Comparison of ENCODE assay signal across 9 mouse cellular contexts in the genomic region with DNA sequence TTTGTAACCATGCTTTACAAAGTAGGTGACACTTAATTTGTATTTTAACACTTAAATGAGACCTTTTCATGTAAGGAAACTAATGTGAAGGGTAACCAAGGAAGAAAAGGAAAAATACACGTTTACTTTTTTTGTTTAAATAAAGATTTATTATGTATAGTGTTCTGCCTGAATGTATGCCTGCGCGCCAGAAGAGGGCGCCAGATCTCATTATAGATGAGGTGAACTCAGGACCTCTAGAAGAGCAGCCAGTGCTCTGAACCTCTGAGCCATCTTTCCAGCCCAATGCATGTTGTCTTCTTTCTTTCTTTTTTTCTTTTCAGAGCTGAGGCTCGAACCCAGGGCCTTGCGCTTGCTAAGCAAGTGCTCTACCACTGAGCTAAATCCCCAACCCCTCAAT. TPM values are rescaled to one million over a fixed set of nuclear protein-coding genes. Genes with fewer than 3 reads are reported as not detected.
DNase-seq lines count a peak whose midpoint lies in the region; ATAC-seq and TF ChIP-seq lines count a peak whose summit lies in the region.
"Had no signal": no experiment of that assay in that cellular context is flagged by ENCODE, and none has a peak within 500 bp of the region (broad histone marks: within the 10 kb centered on the region; RNA-seq: fewer than 3 reads in every experiment).

No protein-coding gene starts in this region.

- no peaks in the 10 kb centered on the region for H3K27me3 ChIP-seq in neural tube, embryonic 15.5 days (replicated peaks)
- no peaks in the 10 kb centered on the region for H3K27me3 ChIP-seq in forebrain, embryonic 11.5 days (ENCODE audit: control insufficient read depth, insufficient read depth, low read length)

- H3K4me2 ChIP-seq in neural tube, embryonic 15.5 days = no peak overlapping the region
- H3K4me2 ChIP-seq in forebrain, embryonic 11.5 days (ENCODE audit: low read depth, low read length, severe bottlenecking) = no peak overlapping the region

- H3K27ac ChIP-seq in layer of hippocampus, adult 2 months = no peak overlapping the region
- no peak overlapping the region for H3K27ac ChIP-seq in neural tube, embryonic 15.5 days (replicated peaks)
- no peak overlapping the region for H3K27ac ChIP-seq in forebrain, embryonic 11.5 days (ENCODE audit: low read depth, low read length)

- TF ChIP-seq CTCF in layer of hippocampus, adult 2 months (conservative IDR thresholded peaks at IDR 0.05) = peak; percentile 76

- H3K9ac ChIP-seq in neural tube, embryonic 15.5 days (replicated peaks) = no peak overlapping the region
- no peak overlapping the region for H3K9ac ChIP-seq in forebrain, embryonic 11.5 days (ENCODE audit: low read length)

- DNase-seq in adrenal gland, postnatal 14 days = peak; percentile 14
- no peak for DNase-seq in adrenal gland, adult 2 months
- no peak for DNase-seq in layer of hippocampus, adult 2 months (ENCODE audit: low spot score in 2 of 2)
- no peak for DNase-seq in layer of hippocampus, adult 9-10 months (ENCODE audit: low spot score)
- DNase-seq in brain, adult 2 months (ENCODE audit: low read depth, low spot score) = peak; percentile 11
- peak; percentile 3 to 5 for DNase-seq in lung, adult 18-20 months
- DNase-seq in forebrain, embryonic 11.5 days (ENCODE audit: low spot score) = no peak

- no peak overlapping the region for H3K4me3 ChIP-seq in layer of hippocampus, adult 2 months
- no peak overlapping the region for H3K4me3 ChIP-seq in neural tube, embryonic 15.5 days (replicated peaks)
- H3K4me3 ChIP-seq in forebrain, embryonic 11.5 days (ENCODE audit: low read depth, low read length) = no peak overlapping the region

- H3K36me3 ChIP-seq in neural tube, embryonic 15.5 days = no peaks in the 10 kb centered on the region
- H3K36me3 ChIP-seq in forebrain, embryonic 11.5 days (ENCODE audit: control insufficient read depth, insufficient read depth, low read length) = no peaks in the 10 kb centered on the region

- no peak for ATAC-seq in neural tube, embryonic 15.5 days (ENCODE audit: low FRiP score)
- ATAC-seq in forebrain, embryonic 11.5 days (replicated peaks; ENCODE audit: low FRiP score) = no peak

- WGBS in neural tube, embryonic 15.5 days = 19% methylated on average over 6 of the region's 6 CpGs
- WGBS in forebrain, embryonic 11.5 days = 18% methylated on average over 6 of the region's 6 CpGs

- no peaks in the 10 kb centered on the region for H3K9me3 ChIP-seq in neural tube, embryonic 15.5 days (replicated peaks)
- H3K9me3 ChIP-seq in forebrain, embryonic 11.5 days (ENCODE audit: control insufficient read depth, low read length) = no peaks in the 10 kb centered on the region

- H3K4me1 ChIP-seq in neural tube, embryonic 15.5 days = no peaks in the 10 kb centered on the region
- H3K4me1 ChIP-seq in forebrain, embryonic 11.5 days (replicated peaks; ENCODE audit: control insufficient read depth, insufficient read depth, low read length) = no peaks in the 10 kb centered on the region

RNA-seq across cellular contexts. Expression of a gene that starts 23.1 kb away (rescaled TPM):
- not detected in 2 replicates for total RNA-seq in adrenal gland, postnatal 14 days (2021)
- total RNA-seq in adrenal gland, adult 2 months (2021) = not detected
- not detected in 2 replicates for polyA plus RNA-seq in adrenal gland, adult 2 months (2012; rRNA removed)
- total RNA-seq in layer of hippocampus, adult 2 months (2021) = not detected
- 0.23 TPM in 1 of 2 replicates, not detected in the other for polyA plus RNA-seq in neural tube, embryonic 15.5 days (2015; fragmentation: Nextera tagmentation; extraction: Ambion mirVana)
- 0.19 TPM in 1 of 2 replicates, not detected in the other for polyA plus RNA-seq in forebrain, embryonic 11.5 days (2014; fragmentation: Nextera tagmentation; extraction: Ambion mirVana)
- polyA plus RNA-seq: heart, embryonic 16.5 days had no signal

RNA-seq across cellular contexts. Expression of a gene that starts 25.4 kb away (rescaled TPM):
- total RNA-seq in adrenal gland, postnatal 14 days (2021) = 26.3 and 28.4 TPM in 2 replicates
- total RNA-seq in adrenal gland, adult 2 months (2021) = 10 to 100 TPM; 29.0 to 30.9 TPM
- 2.6 and 3.2 TPM in 2 replicates for polyA plus RNA-seq in adrenal gland, adult 2 months (2012; rRNA removed)
- total RNA-seq in layer of hippocampus, adult 2 months (2021) = 10 to 100 TPM; 23.9 to 26.3 TPM
- 48.7 and 52.2 TPM in 2 replicates for polyA plus RNA-seq in neural tube, embryonic 15.5 days (2015; fragmentation: Nextera tagmentation; extraction: Ambion mirVana)
- polyA plus RNA-seq in forebrain, embryonic 11.5 days (2014; fragmentation: Nextera tagmentation; extraction: Ambion mirVana) = 50.5 and 55.1 TPM in 2 replicates

RNA-seq across cellular contexts. Expression of a gene that starts 37.1 kb away (rescaled TPM):
- total RNA-seq in adrenal gland, postnatal 14 days (2021) = 18.0 and 20.4 TPM in 2 replicates
- total RNA-seq in adrenal gland, adult 2 months (2021) = 10 to 100 TPM; 32.5 to 32.8 TPM
- polyA plus RNA-seq in adrenal gland, adult 2 months (2012; rRNA removed) = 22.7 and 29.6 TPM in 2 replicates
- total RNA-seq in layer of hippocampus, adult 2 months (2021) = 100 to 1,000 TPM in 1 of 2 experiments, 10 to 100 TPM in 1; 99.8 to 103 TPM
- polyA plus RNA-seq in neural tube, embryonic 15.5 days (2015; fragmentation: Nextera tagmentation; extraction: Ambion mirVana) = 53.6 and 61.9 TPM in 2 replicates
- 12.1 and 14.6 TPM in 2 replicates for polyA plus RNA-seq in forebrain, embryonic 11.5 days (2014; fragmentation: Nextera tagmentation; extraction: Ambion mirVana)

RNA-seq across cellular contexts. Expression of a gene that starts 47.9 kb away (rescaled TPM):
- total RNA-seq in adrenal gland, postnatal 14 days (2021) = not detected in 2 replicates
- not detected for total RNA-seq in adrenal gland, adult 2 months (2021)
- not detected in 2 replicates for polyA plus RNA-seq in adrenal gland, adult 2 months (2012; rRNA removed)
- not detected for total RNA-seq in layer of hippocampus, adult 2 months (2021)
- polyA plus RNA-seq in neural tube, embryonic 15.5 days (2015; fragmentation: Nextera tagmentation; extraction: Ambion mirVana) = not detected in 2 replicates
- not detected in 2 replicates for polyA plus RNA-seq in forebrain, embryonic 11.5 days (2014; fragmentation: Nextera tagmentation; extraction: Ambion mirVana)
- polyA plus RNA-seq: heart, embryonic 16.5 days had no signal

Comparison
In these comparisons a context has a peak if more than half of its experiments do, and no peak if none do; other contexts are left out.
1. DNase-seq: peak in adrenal gland, postnatal 14 days (single experiment), brain, adult 2 months (single experiment) and lung, adult 18-20 months (2 of 2); none in adrenal gland, adult 2 months (single experiment), layer of hippocampus, adult 2 months (0 of 2), layer of hippocampus, adult 9-10 months (single experiment) and forebrain, embryonic 11.5 days (single experiment).